In the genomic region with DNA sequence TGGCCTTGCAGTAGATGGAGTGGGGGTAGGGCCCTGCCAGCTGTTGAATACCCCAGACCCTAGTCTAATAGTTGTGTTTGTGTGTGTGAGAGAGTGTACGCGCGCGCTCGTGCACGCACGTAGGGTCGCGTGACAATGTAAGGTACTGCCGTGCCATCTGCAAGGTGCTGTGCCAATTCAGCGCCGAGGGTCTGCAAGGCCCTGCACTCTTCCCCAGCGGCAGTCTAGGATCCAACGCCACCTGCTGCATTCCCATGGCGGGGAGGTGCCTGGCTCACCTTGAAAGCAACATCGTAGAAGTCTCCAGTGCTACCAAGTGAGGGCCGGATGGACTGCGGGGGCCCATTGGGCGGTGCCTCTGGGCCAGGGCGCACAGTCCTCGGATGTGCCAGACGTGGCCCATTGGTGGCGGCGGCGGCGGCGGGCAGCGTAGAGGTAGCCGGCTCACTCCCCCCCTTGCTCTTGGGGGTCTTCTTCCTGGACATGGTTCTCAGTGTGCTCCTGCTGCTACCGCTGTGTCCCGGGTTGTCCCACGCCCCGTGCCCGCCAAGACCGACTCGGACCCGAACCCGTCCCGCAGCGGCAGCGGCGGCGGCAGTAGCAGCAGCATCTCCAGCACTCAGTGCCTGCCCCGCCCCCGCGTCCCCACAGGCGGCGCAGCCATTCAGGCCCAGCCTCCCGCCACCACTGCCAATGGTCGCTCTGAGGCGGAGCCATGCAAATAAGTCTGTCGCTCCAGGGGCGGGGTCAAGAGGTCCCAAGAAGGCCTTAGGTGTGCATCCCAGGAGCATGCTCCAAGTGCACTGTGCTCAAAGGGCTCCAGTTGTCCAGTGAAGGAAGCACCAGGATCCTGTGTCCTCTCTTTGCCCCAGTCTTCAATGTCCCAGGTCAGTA, we compare ENCODE assay signal across 8 mouse cellular contexts. TPM values are rescaled to one million over a fixed set of nuclear protein-coding genes. Genes with fewer than 3 reads are reported as not detected.
DNase-seq lines count a peak whose midpoint lies in the region; ATAC-seq and TF ChIP-seq lines count a peak whose summit lies in the region.

No protein-coding gene starts in this region.

- TF ChIP-seq CTCF in lung, postnatal 0 days (IDR thresholded peaks at IDR 0.05) = peak; percentile 55

- no peak overlapping the region for H3K27ac ChIP-seq in lung, postnatal 0 days (ENCODE audit: low read length)

- H3K4me3 ChIP-seq in lung, postnatal 0 days (ENCODE audit: low read depth, low read length) = peak overlapping the region; percentile 22; the same call in 1 of the 2 replicates

- no peak overlapping the region for H3K9ac ChIP-seq in lung, postnatal 0 days (replicated peaks; ENCODE audit: low read depth)

- H3K36me3 ChIP-seq in lung, postnatal 0 days (ENCODE audit: insufficient read depth, low read length) = no peaks in the 10 kb centered on the region

- 15% methylated on average over 35 of the region's 53 CpGs for WGBS in lung, postnatal 0 days

- peak; percentile 86 to 87 for ATAC-seq in hematopoietic stem cell, adult 5-6 weeks (replicated peaks in 1 of 2; ENCODE audit: insufficient read depth in 1 of 2, low FRiP score in 2 of 2, low TSS enrichment in 1 of 2, low read depth in 1 of 2, poor library complexity in 2 of 2, severe bottlenecking in 2 of 2)
- ATAC-seq in lung, postnatal 0 days = peak; percentile 90

- no peaks in the 10 kb centered on the region for H3K27me3 ChIP-seq in lung, postnatal 0 days (replicated peaks; ENCODE audit: insufficient read depth, low read length)

- no peak for TF ChIP-seq EP300 in lung, postnatal 0 days (IDR thresholded peaks at IDR 0.05)

- peak overlapping the region; percentile 61 for H3K4me2 ChIP-seq in lung, postnatal 0 days (replicated peaks; ENCODE audit: low read depth, low read length)

- peaks cover 7% of the 10 kb centered on the region; the same call in 1 of the 2 replicates for H3K4me1 ChIP-seq in lung, postnatal 0 days (ENCODE audit: insufficient read depth, low read depth, low read length)

- no peaks in the 10 kb centered on the region for H3K9me3 ChIP-seq in lung, postnatal 0 days (ENCODE audit: low read length)

- peak; percentile 77 for DNase-seq in MEL-GATA-1-ER (ENCODE audit: extremely low read depth, low read depth)
- peak; percentile 89 to 91 for DNase-seq in cerebellum, postnatal 10 days
- peak; percentile 87 to 90 for DNase-seq in frontal cortex, adult 2 months (ENCODE audit: extremely low spot score in 1 of 2, low spot score in 1 of 2)
- peak; percentile 76 to 85 for DNase-seq in layer of hippocampus, postnatal 10 days (ENCODE audit: low spot score in 2 of 2)
- peak; percentile 94 for DNase-seq in lung, postnatal 0 days (ENCODE audit: low spot score)
- peak; percentile 62 for DNase-seq in ovary, postnatal 14 days (ENCODE audit: low spot score)
- peak; percentile 84 for DNase-seq in thymus, postnatal 0 days (ENCODE audit: low spot score)

RNA-seq across cellular contexts. Expression of gene Rab26, which starts 0.7 kb away (rescaled TPM):
- polyA plus RNA-seq in frontal cortex, adult 2 months (2012; rRNA removed) = 97.2 and 118 TPM in 2 replicates
- total RNA-seq in hematopoietic stem cell, adult 5-6 weeks (2017) = 1.4 TPM in 1 of 2 replicates, not detected in the other
- total RNA-seq in layer of hippocampus, postnatal 10 days (2021) = 10 to 100 TPM; 48.9 to 49.0 TPM
- 1.2 and 1.3 TPM in 2 replicates for polyA plus RNA-seq in lung, postnatal 0 days (2015; fragmentation: Nextera tagmentation; extraction: Ambion mirVana)
- polyA plus RNA-seq in thymus, postnatal 0 days (2015; fragmentation: Nextera tagmentation; extraction: Ambion mirVana) = 1.5 and 2.4 TPM in 2 replicates

RNA-seq across cellular contexts. Expression of gene Traf7, which starts 5.6 kb away (rescaled TPM):
- 194 and 212 TPM in 2 replicates for polyA plus RNA-seq in frontal cortex, adult 2 months (2012; rRNA removed)
- total RNA-seq in hematopoietic stem cell, adult 5-6 weeks (2017) = 72.9 and 85.6 TPM in 2 replicates
- total RNA-seq in layer of hippocampus, postnatal 10 days (2021) = 100 to 1,000 TPM; 110 to 112 TPM
- polyA plus RNA-seq in lung, postnatal 0 days (2015; fragmentation: Nextera tagmentation; extraction: Ambion mirVana) = 65.3 and 66.8 TPM in 2 replicates
- 59.9 and 64.3 TPM in 2 replicates for polyA plus RNA-seq in thymus, postnatal 0 days (2015; fragmentation: Nextera tagmentation; extraction: Ambion mirVana)

RNA-seq across cellular contexts. Expression of gene Pkd1, which starts 16.3 kb away (rescaled TPM):
- polyA plus RNA-seq in frontal cortex, adult 2 months (2012; rRNA removed) = 85.1 and 85.3 TPM in 2 replicates
- total RNA-seq in hematopoietic stem cell, adult 5-6 weeks (2017) = 13.3 and 17.9 TPM in 2 replicates
- 10 to 100 TPM; 61.6 to 91.2 TPM for total RNA-seq in layer of hippocampus, postnatal 10 days (2021)
- polyA plus RNA-seq in lung, postnatal 0 days (2015; fragmentation: Nextera tagmentation; extraction: Ambion mirVana) = 26.3 and 27.4 TPM in 2 replicates
- 4.6 and 6.4 TPM in 2 replicates for polyA plus RNA-seq in thymus, postnatal 0 days (2015; fragmentation: Nextera tagmentation; extraction: Ambion mirVana)

RNA-seq across cellular contexts. Expression of gene Caskin1, which starts 44.9 kb away (rescaled TPM):
- polyA plus RNA-seq in frontal cortex, adult 2 months (2012; rRNA removed) = 116 and 124 TPM in 2 replicates
- not detected in 2 replicates for total RNA-seq in hematopoietic stem cell, adult 5-6 weeks (2017)
- 100 to 1,000 TPM; 170 to 175 TPM for total RNA-seq in layer of hippocampus, postnatal 10 days (2021)
- polyA plus RNA-seq in lung, postnatal 0 days (2015; fragmentation: Nextera tagmentation; extraction: Ambion mirVana) = 0.15 and 0.33 TPM in 2 replicates
- polyA plus RNA-seq in thymus, postnatal 0 days (2015; fragmentation: Nextera tagmentation; extraction: Ambion mirVana) = 0.10 and 0.19 TPM in 2 replicates

RNA-seq across cellular contexts. Expression of gene Mlst8, which starts 54.5 kb away (rescaled TPM):
- 37.9 and 45.7 TPM in 2 replicates for polyA plus RNA-seq in frontal cortex, adult 2 months (2012; rRNA removed)
- total RNA-seq in hematopoietic stem cell, adult 5-6 weeks (2017) = 9.2 and 31.8 TPM in 2 replicates
- total RNA-seq in layer of hippocampus, postnatal 10 days (2021) = 10 to 100 TPM; 29.1 to 30.8 TPM
- 13.0 and 14.4 TPM in 2 replicates for polyA plus RNA-seq in lung, postnatal 0 days (2015; fragmentation: Nextera tagmentation; extraction: Ambion mirVana)
- 18.6 and 19.2 TPM in 2 replicates for polyA plus RNA-seq in thymus, postnatal 0 days (2015; fragmentation: Nextera tagmentation; extraction: Ambion mirVana)

Comparison
In these comparisons a context has a peak if more than half of its experiments do, and no peak if none do; other contexts are left out.
1. RNA of gene Rab26, which starts 0.7 kb away (polyA plus RNA-seq): 97.2 to 118 TPM in frontal cortex, adult 2 months; 1.5 to 2.4 TPM in thymus, postnatal 0 days and 1.2 to 1.3 TPM in lung, postnatal 0 days; every median in the first group is over 10 times any median in the second.
2. Peak in every context shown above with its lines, with median percentiles within 50 percentile points of each other: DNase-seq.